8 mouse cellular contexts compared by ENCODE assay signal in genomic region chr13:23535137-23536075, GRCm38 (mm10). TPM values are rescaled to one million over a fixed set of nuclear protein-coding genes. Genes with fewer than 3 reads are reported as not detected.
DNase-seq lines count a peak whose midpoint lies in the region; ATAC-seq and TF ChIP-seq lines count a peak whose summit lies in the region.
"Not testable (repeated sequence)": the region's sequence is repeated elsewhere in the genome, so short reads cannot be mapped to it uniquely, and the experiment has no call there.

TSS of gene Hist1h3g (plus strand) at chr13:23535422.

- under 1% methylated on average over 42 of the region's 62 CpGs for WGBS in forebrain, embryonic 13.5 days
- WGBS in large intestine, adult 2 months: under 1% methylated on average over 47 of the region's 62 CpGs
- WGBS in liver, embryonic 16.5 days (ENCODE audit: insufficient replicate concordance): under 1% methylated on average over 42 of the region's 62 CpGs
- under 1% methylated on average over 58 of the region's 62 CpGs for WGBS in neural tube, embryonic 12.5 days

- H3K4me1 ChIP-seq in ES-Bruce4 (ENCODE audit: control insufficient read depth, insufficient read depth, low read length); testis, adult 2 months (ENCODE audit: control insufficient read depth, insufficient read depth, low read length): not testable (repeated sequence)
- H3K4me1 ChIP-seq in forebrain, embryonic 13.5 days: peaks cover 42% of the 10 kb centered on the region
- peaks cover 24% of the 10 kb centered on the region for H3K4me1 ChIP-seq in liver, embryonic 16.5 days (ENCODE audit: control insufficient read depth, low read depth, low read length)
- peaks cover 22% of the 10 kb centered on the region for H3K4me1 ChIP-seq in neural tube, embryonic 12.5 days

- H3K4me2 ChIP-seq in forebrain, embryonic 13.5 days: peak within 1 kb of the TSS; percentile 61
- peak within 1 kb of the TSS; percentile 64 for H3K4me2 ChIP-seq in liver, embryonic 16.5 days (ENCODE audit: low read depth, low read length)
- H3K4me2 ChIP-seq in neural tube, embryonic 12.5 days (replicated peaks): peak within 1 kb of the TSS; percentile 70

- not testable (repeated sequence) for H3K9me3 ChIP-seq in ES-Bruce4 (replicated peaks; ENCODE audit: control insufficient read depth, insufficient read depth, low read length, poor library complexity, severe bottlenecking); forebrain, embryonic 13.5 days (replicated peaks); liver, embryonic 16.5 days (replicated peaks; ENCODE audit: control insufficient read depth, low read length); neural tube, embryonic 12.5 days

- H3K36me3 ChIP-seq in ES-Bruce4 (ENCODE audit: control insufficient read depth, insufficient read depth, low read length, poor library complexity, severe bottlenecking); forebrain, embryonic 13.5 days (ENCODE audit: poor library complexity, severe bottlenecking); liver, embryonic 16.5 days (ENCODE audit: control insufficient read depth, insufficient read depth); neural tube, embryonic 12.5 days; testis, adult 2 months (ENCODE audit: control insufficient read depth, insufficient read depth, low read length): not testable (repeated sequence)

- H3K27ac ChIP-seq in ES-Bruce4 (ENCODE audit: insufficient read depth, low read length): peak within 1 kb of the TSS; percentile 99
- peak within 1 kb of the TSS; percentile 98 for H3K27ac ChIP-seq in forebrain, embryonic 13.5 days
- H3K27ac ChIP-seq in liver, embryonic 16.5 days (ENCODE audit: low read length): peak within 1 kb of the TSS; percentile 96
- peak within 1 kb of the TSS; percentile 64 for H3K27ac ChIP-seq in neural tube, embryonic 12.5 days
- H3K27ac ChIP-seq in testis, adult 2 months (ENCODE audit: control insufficient read depth, insufficient read depth, low read depth, low read length): not testable (repeated sequence)

- not testable (repeated sequence) for H3K27me3 ChIP-seq in ES-Bruce4 (ENCODE audit: control insufficient read depth, insufficient read depth, low read length, poor library complexity, severe bottlenecking); forebrain, embryonic 13.5 days; liver, embryonic 16.5 days (ENCODE audit: control insufficient read depth, insufficient read depth, low read depth, low read length); neural tube, embryonic 12.5 days (replicated peaks); testis, adult 2 months (ENCODE audit: control insufficient read depth, insufficient read depth, low read length)

- H3K9ac ChIP-seq in ES-Bruce4 (ENCODE audit: low read depth, poor library complexity, severe bottlenecking): peak within 1 kb of the TSS; percentile 99
- H3K9ac ChIP-seq in forebrain, embryonic 13.5 days: peak within 1 kb of the TSS; percentile 79
- peak within 1 kb of the TSS; percentile 84 for H3K9ac ChIP-seq in liver, embryonic 16.5 days (ENCODE audit: low read depth, low read length)
- peak within 1 kb of the TSS; percentile 62 for H3K9ac ChIP-seq in neural tube, embryonic 12.5 days

- TF ChIP-seq CTCF in ES-Bruce4 (IDR thresholded peaks at IDR 0.05; ENCODE audit: low read depth, low read length); testis, adult 2 months (IDR thresholded peaks at IDR 0.05; ENCODE audit: control insufficient read depth, insufficient read depth, insufficient replicate concordance, low read depth, low read length): not testable (repeated sequence)

- peak within 1 kb of the TSS; percentile 75 for H3K4me3 ChIP-seq in ES-Bruce4 (ENCODE audit: low read depth, low read length)
- H3K4me3 ChIP-seq in forebrain, embryonic 13.5 days: peak within 1 kb of the TSS; percentile 58
- peak within 1 kb of the TSS; percentile 65 for H3K4me3 ChIP-seq in liver, embryonic 16.5 days (ENCODE audit: low read depth, low read length)
- peak within 1 kb of the TSS; percentile 46 for H3K4me3 ChIP-seq in neural tube, embryonic 12.5 days
- H3K4me3 ChIP-seq in testis, adult 2 months (ENCODE audit: control insufficient read depth, low read depth, low read length): peak within 1 kb of the TSS; percentile 38

- peak; percentile 87 for ATAC-seq in cerebellum, adult (ENCODE audit: insufficient number of reproducible peaks, low FRiP score, low TSS enrichment)
- ATAC-seq in forebrain, embryonic 13.5 days: peak; percentile 92
- peak; percentile 81 for ATAC-seq in liver, embryonic 16.5 days (ENCODE audit: low read depth)
- ATAC-seq in neural tube, embryonic 12.5 days (ENCODE audit: low FRiP score, low read depth): peak; percentile 86

- peak; percentile 97 for TF ChIP-seq POLR2A in ES-Bruce4 (IDR thresholded peaks at IDR 0.05; ENCODE audit: insufficient read depth, low read length)
- TF ChIP-seq POLR2A in testis, adult 2 months (IDR thresholded peaks at IDR 0.05; ENCODE audit: control insufficient read depth, low read depth, low read length): peak; percentile 43; the same call in 1 of the 2 replicates

- intact Hi-C loops in heart, postnatal 10 days (cut with DNase I): loop anchor here (10.0 kb wide), 1 partner anchor 209 kb away; the partner anchor contains the start of genes Hist1h2bb and Hist1h3c

- TF ChIP-seq EP300 in ES-Bruce4 (IDR thresholded peaks at IDR 0.05; ENCODE audit: insufficient read depth, low read depth, low read length): 0 out of 2 replicates have a peak, but pooled peaks have one; percentile 56

- peak; percentile 92 to 93 for DNase-seq in heart, postnatal 10 days
- not testable (repeated sequence) for DNase-seq in large intestine, adult 2 months (ENCODE audit: low read depth, low spot score)

RNA-seq across cellular contexts. Expression of gene Hist1h3g, which starts in this region (rescaled TPM):
- polyA plus RNA-seq in ES-Bruce4 (2011; ENCODE audit: insufficient read depth, insufficient read length, low read depth, missing spikeins): 8.9 and 16.9 TPM in 2 replicates
- polyA plus RNA-seq in forebrain, embryonic 13.5 days (2015; fragmentation: Nextera tagmentation; extraction: Ambion mirVana): 10.0 and 11.6 TPM in 2 replicates
- 10 to 100 TPM; 45.9 to 66.2 TPM for total RNA-seq in heart, postnatal 10 days (2021)
- 30.9 and 39.2 TPM in 2 replicates for polyA plus RNA-seq in large intestine, adult 2 months (2012; rRNA removed)
- polyA plus RNA-seq in liver, embryonic 16.5 days (2015; fragmentation: Nextera tagmentation; extraction: Ambion mirVana): 11.0 and 14.8 TPM in 2 replicates
- polyA plus RNA-seq in neural tube, embryonic 12.5 days (2016; fragmentation: Nextera tagmentation; extraction: Ambion mirVana): 3.0 and 5.4 TPM in 2 replicates
- 1.3 and 2.7 TPM in 2 replicates for polyA plus RNA-seq in testis, adult 2 months (2012; rRNA removed)
